Mouse (Mus musculus): ENCODE measurements at regions not wholly inside any gene's neighbourhood (a gene's known extent, or its start where the extent isn't known, plus 50 kb on each side); places are given as distances from the start of the nearest gene placed in this dataset.

DNA sequence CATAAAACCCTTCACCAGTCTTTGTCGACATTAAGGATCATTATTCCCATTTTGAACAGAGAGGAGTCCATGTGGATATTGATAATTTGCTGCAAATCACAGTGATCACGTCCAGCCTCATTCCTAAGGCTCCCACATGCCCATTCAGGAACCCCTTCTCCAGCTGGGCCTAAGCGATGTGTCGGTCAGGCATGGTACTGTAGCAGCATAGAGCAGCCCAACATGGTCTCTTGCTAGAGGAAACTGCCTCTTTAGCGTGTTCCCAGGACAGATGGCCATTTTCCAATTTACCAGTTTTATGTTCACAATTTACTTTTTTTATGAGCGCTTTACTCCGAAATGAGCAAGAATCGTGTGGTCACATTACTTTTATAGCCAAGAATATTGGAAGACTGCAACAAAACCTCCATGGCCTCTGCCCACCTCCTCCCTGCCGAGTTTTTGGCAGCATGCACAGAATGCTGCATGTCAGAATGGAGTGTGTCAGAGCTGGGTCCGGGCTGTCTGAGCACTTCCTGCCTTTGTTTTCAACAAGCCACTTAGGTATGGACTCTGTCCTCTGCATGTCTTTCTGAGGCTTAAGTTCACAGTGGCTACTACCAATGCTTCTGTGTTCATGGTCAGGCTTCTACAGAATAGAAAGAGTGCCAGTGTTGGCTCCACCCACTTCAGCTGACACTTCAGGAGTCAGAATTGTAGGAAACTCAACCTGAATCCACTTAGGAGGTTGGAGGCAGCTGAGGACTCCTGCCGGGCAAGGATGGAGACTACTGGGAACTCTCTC is 419.6 kb upstream of the Gm10131 start:
- TF ChIP-seq CTCF (IDR thresholded peaks at IDR 0.05; ENCODE audit: borderline replicate concordance, insufficient read depth, low read depth, low read length) = no peak
- no peak for TF ChIP-seq POLR2A (IDR thresholded peaks at IDR 0.05; ENCODE audit: borderline replicate concordance, insufficient read depth, low read length)
